Mouse (Mus musculus) ES-E14 (cell line): Measurements from ENCODE around the gene Ly86.

Source experiments
- HCFC1 ChIP-seq: IDR thresholded peaks from 2 replicates; pipeline ENCODE4 v1.6.1; 2012; ENCODE audit warnings: low read length, inconsistent platforms, borderline replicate concordance; ENCODE audit not compliant: insufficient read depth
- MAFK ChIP-seq: IDR thresholded peaks from 2 replicates; pipeline ENCODE4 v1.6.1; 2014; ENCODE audit warnings: mild to moderate bottlenecking, low read depth, low read length, inconsistent platforms; ENCODE audit not compliant: insufficient read depth
- ZC3H11A ChIP-seq: IDR thresholded peaks from 2 replicates; pipeline ENCODE4 v1.6.1; 2012; ENCODE audit warnings: low read depth, mild to moderate bottlenecking, inconsistent platforms, low read length, borderline replicate concordance

GRCm38 (mm10) chr13:37344909-37345772 is at the start of gene Ly86:
- TF ChIP-seq MAFK, result no peak
- no peak for TF ChIP-seq ZC3H11A
- no peak for TF ChIP-seq HCFC1
